Mouse (Mus musculus) megakaryocyte, embryonic 14.5 days (primary cell): Measurements from ENCODE around the gene Gnai2.

ENCODE experiments used
- FLI1 ChIP-seq: IDR thresholded peaks from 2 replicates; pipeline ENCODE4 v1.6.1; 2012; ENCODE audit warnings: low read length, inconsistent platforms, mixed read lengths
- GATA1 ChIP-seq: IDR thresholded peaks from 3 replicates; pipeline ENCODE4 v1.6.1; 2012; ENCODE audit warnings: mixed read lengths, low read length, inconsistent platforms, borderline replicate concordance

GRCm38 (mm10) chr9:107583174-107583573 is 52.0 kb downstream of the Gnai2 start:
- TF ChIP-seq GATA1 (no peak), FLI1 (no peak)
